Mouse (Mus musculus) mature B cell (primary cell): ENCODE measurements around the gene Rtp4.

ENCODE experiments used
- in situ Hi-C: fragments of 300-500 bp; cut with MboI; formaldehyde crosslinking; loops from 2 replicates; pipeline ENCODE4 v1.14.3; 2019

Gene Rtp4

DNA sequence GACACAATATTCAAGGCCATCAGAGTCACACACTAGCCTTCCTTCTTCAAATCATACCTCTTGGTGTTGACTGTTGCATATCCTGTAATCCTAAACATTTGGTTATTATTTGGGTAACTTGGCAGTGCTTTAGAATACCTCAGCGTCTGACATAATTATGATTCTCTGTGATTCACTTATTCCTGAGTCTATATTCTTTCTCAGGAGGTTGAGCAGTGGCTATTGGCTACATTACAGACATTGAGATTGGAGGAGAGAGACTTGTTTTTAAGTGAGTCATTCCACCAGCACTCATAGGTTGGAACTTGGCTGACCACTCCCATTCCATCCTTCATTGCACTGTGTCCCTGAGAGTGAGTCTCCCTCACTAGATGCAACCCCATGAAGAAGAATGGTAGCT, 6.7 kb upstream of the Rtp4 start:
- in situ Hi-C loops, result no loop called here

DNA sequence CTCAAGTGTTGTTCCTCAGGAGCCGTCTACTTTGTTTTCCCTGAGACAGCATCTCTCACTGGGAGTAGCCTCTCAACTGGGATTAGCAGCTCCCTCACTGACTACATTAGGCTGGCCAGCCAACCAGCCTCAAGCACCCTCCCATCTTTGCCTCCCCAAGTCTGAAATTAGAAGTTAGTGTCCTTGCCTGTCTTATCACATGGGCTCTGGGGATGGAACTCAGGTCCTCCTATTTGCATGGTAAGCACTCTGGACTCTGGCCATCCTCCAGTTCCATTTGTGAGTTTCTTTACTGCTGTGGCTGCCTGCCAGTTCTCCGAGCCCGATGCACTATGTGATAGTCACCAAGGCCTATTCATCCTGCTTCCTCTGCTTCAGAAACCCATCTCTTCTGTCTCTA, 4.3 kb upstream of the Rtp4 start:
- in situ Hi-C loops, result no loop called here

DNA sequence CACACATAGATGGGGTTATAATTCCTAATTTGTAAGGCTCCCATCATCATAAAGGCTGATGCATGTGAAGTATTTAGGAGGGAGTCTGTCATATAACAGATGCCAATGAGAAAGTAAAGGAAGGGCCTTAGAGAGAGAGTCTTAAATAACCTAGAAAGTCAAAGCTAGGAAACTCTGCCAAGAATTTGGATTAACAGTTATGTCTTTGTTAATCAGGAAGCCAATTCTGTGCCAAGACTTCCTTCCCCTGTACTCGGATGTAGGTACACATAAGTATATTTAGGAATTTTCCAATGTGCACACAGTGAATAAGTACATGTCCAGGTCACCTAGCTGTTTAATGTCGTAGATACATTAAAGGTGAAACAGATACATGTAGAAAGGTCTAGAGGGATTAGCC, 3.5 kb upstream of the Rtp4 start:
- in situ Hi-C loops, result no loop called here

DNA sequence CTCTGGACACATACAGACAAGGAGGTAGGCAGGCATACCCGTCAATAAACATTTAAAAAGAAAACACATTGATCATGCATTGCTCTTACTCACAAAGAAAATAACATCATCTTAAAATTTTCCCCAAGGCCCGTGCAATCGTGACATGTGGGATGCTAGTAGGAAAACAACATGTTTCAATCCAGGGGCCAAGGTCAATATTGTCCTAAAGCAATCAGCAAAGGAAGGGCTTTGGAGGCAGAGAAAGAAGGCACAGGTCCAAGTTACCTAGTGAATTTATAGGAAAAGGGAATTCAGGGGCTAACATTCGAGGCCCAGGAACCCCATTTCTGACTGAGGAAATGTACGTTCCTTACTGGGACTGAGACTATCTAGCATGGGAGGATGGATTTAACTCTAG, 2.9 kb upstream of the Rtp4 start:
- in situ Hi-C loops, result no loop called here

DNA sequence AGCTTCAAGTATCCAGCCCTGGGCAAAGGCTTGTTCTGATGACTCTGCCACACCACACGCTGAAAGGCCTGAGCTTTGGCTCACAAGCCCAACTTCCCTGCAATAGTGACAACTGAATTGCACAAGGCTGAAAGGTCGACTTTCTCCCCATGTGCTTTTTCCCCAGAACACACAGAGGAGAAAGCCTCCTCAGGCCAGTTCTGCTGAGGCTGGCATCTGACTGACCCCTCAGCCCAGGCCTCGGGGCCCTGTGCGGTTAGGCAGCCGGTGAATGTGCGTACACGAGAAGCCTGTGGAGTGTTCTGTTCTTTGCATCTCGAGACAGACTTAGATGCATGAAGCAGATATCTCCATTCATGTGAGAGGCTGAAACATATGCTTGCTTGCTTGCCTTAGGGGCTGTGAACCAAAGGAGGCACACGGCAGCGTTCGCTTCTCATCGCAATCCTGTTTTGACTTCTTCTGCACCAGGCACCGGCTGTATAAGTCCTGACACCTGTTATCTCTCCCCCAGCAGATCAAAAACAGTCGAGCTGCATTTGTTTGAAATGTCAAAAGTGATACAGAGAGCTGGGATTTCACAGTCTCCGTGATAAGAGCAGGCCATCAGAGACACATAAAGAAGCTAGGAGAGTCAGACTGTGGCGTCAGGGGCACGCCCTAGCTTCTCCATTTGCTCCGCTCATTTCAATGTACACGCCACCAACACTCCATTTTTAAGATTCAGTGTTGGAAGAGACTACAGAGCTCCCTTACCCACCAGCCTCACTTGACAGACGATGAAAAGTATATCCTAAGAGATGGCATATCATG, 2.1 kb upstream of the Rtp4 start:
- in situ Hi-C loops, result no loop called here

DNA sequence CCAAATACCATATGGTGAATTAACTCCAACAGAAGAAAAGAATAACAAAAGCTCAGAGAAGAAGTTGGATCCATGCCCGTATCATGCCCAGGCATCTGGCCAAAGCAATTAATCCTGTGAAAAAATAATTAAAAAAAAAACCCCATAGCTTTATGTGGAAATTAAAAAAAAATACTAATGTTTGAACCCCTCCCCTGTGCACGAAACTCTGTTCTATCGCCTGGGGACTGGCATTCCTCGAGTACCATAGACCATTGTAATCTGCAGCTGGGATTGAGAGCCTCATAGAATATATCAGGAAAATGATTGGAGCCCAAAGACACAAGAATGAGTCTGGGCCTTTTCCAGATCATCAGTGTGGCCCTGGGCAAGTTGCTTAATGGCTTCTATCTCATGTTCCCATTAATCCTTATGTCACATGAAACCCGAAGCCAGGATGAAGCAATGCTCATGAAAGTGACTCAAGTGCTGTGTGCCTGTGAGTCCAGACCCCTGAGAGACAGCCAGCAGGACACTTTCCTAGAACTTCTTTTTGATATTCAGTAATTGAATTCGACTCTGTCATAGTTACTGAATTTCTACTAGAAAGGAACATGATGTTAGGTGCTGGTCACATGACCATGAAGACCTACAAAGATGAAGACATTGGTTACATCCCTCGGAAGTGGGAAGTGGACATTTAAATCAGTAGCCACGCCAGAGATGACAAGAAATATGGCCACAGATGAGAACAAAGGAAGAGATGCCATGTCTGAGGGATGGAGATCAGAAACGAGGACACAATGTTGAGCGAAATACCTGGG, 1.3 kb upstream of the Rtp4 start:
- in situ Hi-C loops, result no loop called here

DNA sequence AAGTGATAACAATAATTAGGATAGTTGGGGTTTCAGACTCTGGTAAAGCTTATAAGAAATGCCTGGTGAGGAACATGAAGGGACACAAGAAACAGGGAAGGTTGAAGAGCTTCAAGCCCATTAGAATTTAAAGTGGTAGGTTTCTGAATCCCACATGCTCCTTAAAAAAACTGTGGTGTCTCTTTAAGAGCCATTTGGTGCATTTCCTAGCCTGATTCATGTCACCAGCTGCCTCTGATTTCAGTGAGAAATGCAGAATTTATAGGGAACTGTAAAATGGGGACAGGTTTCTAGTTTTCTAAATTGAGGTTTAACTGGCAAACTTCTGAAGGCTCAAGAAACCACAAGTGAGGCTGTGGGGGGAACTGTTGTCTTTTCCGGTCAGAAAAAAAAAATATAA, 320 bp upstream of the Rtp4 start:
- in situ Hi-C loops, result no loop called here

DNA sequence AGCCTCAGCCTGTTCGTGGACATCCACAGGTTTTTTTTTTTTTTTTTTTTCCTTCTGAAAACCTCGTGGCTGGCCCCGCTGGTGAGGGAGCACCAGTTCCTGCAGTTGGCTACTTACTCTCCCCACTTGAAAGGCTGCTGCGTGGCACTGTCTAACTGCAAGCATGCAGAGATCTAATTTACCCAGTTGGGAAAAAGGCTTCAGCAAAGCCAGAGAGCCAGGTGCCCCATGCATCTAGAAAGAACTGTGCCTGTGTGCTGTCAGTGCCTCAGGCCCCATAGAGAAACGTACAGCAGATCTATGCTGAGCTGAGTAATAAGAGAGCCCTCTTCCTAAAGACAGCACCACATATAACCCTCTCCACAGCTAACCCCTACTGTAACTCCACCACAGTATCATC, 1.0 kb downstream of the Rtp4 start:
- in situ Hi-C loops, result no loop called here

DNA sequence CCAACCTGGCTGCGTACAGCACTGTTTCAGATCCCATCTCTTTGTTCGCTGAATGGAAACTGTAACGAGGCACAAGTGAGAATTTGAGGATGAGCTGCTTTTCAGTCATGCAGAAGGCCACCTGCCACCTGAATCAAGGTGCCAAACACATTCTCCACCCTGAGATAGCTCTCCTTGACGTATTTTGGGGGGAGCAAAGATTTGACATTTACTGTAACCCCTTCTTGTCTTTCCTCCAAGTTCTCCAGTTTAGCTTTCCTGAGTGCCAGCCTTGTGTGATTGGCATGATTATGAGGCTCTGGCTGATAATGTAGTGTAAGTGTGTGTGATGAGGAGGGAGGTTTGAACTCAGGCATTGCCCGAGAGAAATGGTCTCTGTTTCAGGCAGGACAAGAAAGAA, 2.0 kb downstream of the Rtp4 start:
- in situ Hi-C loops, result no loop called here

DNA sequence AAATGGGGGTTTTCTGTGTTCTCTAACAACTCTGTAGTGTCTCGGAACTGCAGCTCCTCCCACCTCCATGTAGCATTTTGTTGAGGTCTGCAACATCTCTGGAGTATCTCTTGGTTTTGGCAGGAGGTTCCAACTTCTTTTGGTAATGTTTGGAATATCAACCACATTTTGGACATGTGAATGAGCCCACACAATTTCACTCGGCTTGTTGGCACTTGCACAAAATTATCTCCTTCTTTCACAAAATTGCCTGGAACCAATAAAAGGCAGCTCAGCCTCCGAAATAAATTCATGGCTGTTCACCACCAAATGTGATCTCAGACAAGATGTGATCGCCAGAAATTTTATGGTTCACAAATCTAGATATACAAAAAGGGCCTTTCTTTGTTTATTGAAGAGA, 9.1 kb downstream of the Rtp4 start:
- in situ Hi-C loops, result loop anchor here (25.0 kb wide), 1 partner anchor 1558 kb away; no protein-coding TSS in a partner anchor

DNA sequence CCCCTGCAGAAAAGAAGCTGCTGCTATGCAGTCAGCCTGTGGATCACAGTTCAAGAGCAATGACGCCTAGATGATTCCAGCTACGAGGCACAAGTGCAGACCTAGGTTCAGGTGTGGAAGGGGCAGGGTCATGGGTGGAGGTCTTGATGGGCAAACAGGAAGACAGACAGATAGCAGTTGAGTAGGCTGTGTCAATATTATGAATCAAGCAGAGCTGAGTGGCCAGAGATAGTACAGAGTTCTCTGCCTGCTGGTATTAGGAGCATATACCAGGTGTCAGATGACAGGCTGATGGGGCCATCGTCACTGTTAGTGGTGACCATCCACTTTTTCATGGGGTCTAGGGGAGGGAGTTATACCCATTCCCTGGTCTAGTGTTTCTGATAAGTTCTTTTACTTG, 13.6 kb downstream of the Rtp4 start:
- in situ Hi-C loops, result loop anchor here (25.0 kb wide), 1 partner anchor 1554 kb away; no protein-coding TSS in a partner anchor

DNA sequence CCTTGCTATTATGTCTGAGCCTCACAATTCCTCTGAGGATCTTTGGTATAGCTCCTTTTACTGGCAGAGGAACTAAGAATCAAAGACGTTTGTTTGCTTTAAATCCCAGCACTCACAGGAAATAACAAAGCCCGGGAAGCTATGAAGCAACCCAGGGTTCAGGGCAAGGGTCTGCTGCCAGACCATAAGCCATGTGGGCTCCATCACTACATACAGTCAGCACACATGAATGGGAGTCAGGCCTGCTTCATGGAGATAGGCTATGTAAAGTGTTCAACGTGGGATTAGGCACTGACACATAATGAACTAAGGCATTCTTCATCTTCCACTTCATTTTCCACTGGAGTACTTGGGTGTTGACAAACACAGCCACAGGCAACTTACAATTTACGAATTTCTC, 21.0 kb downstream of the Rtp4 start:
- in situ Hi-C loops, result loop anchor here (5.0 to 25.0 kb wide), 2 partner anchors 351 to 1546 kb away; partner anchors contain the start of gene Sst

DNA sequence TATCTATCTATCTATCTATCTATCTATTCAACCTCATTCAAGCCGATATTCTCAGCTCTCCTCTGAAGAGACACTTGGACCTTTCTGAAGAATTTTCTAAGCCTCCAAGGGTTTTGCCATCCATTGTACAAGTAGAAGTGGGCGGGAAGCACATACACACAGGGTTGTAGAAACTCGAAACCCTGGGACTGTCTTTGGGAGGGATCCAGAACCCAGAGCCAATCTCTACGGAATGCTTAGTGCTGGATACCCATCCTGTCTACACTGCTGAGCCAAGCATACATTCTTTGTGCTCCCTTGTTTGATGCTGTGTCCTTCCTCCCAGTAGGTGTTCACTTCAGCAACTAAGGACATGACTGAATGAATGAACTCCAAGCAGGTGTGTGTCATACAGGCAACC, 22.8 kb downstream of the Rtp4 start:
- in situ Hi-C loops, result loop anchor here (5.0 to 25.0 kb wide), 2 partner anchors 349 to 1544 kb away; partner anchors contain the start of gene Sst

DNA sequence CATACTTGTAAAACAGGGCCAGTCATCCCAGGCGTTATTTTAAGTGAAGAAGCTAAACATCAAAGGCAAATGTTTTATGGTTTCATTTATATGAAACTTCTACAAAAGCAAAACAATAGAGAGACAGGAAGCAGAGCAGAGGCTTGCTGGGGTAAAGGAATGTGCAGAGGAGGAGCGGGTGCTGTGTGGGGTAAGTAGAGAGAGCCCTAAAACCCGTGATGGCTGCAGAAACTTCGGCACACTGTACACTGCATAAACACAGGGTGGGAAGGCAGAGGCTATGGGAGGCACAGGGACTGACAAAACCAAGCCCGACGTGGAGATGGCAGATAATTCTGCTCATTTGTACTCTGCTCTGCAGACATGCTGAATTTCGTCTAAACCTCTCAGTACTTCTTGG, 24.3 kb downstream of the Rtp4 start:
- in situ Hi-C loops, result loop anchor here (5.0 to 25.0 kb wide), 2 partner anchors 348 to 1543 kb away; partner anchors contain the start of gene Sst

DNA sequence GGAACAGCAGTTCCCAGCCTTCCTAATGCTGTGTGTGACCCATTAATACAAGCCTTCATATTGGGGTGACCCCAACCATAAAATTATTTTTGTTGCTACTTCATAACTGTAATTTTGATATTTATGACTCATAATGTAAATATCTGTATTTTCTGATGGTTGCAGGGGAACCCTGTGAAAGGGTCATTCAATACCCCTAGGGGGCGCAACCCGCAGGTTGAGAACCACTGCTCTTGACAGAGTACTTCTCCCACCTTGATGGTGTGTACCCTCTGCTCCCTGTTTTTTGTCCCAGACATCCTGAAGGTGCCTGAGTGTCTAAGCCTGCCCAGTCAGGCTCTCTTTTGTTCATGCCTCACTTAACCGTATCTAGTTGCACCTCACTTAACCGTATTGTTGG, 27.7 kb downstream of the Rtp4 start:
- in situ Hi-C loops, result loop anchor here (25.0 kb wide), 1 partner anchor 1540 kb away; no protein-coding TSS in a partner anchor

DNA sequence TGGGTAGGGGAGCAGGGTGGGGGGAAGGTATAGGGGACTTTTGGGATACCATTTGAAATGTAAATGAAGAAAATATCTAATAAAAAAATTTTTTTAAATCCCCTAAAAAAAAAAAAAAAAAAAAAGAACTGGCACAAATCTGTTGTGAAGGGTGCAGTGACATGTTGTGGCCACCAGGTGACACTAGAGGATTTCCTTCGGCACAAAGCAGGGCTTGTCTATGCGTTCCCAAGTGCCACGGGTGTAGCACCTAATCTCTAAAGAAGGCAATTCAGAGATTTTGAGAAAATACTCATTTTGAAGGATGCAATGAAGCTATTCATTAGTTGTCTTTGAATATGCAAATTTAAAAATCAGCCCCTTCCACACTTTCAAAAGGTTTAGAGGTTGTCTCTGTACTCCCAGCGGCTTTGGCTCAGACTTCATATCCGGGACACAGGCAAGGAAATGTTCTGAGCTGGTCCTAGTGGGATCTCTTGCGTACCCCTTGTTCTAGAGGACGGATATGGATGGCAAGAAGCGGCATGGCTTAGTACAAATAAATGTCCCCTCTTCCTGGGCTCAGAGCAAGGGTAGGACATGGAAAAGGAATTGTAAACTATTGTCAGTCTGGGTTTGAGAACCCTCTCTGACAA, 30.4 kb downstream of the Rtp4 start:
- in situ Hi-C loops, result no loop called here

DNA sequence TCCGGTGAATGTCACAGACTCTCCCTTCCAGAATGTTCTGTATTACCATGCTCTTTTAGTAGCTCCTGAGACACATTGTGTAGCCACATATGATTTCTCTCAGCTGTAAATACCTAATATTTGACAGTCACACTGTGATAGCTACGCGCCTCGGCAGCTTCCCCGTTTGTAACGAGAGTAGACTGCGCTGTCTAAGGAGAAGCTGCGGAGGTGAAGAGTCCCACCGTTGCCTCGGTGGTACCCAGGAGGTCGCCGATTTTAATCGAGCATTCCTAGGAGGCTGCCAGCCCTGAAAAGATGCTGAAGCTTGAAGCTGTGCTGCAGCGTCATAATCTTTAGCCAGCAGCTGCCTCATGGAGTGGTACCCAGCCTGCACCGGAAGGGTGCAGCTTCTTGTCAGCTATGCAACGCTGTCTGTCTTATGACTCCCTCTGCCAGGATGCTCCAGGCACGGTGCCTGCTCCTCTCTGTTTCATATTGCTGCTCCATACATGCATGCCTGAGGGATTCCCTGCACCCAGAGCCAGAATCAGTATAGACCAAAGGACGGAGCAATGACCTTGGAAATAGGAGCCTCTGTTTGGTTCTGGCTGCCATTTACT, 31.0 kb downstream of the Rtp4 start:
- in situ Hi-C loops, result no loop called here

DNA sequence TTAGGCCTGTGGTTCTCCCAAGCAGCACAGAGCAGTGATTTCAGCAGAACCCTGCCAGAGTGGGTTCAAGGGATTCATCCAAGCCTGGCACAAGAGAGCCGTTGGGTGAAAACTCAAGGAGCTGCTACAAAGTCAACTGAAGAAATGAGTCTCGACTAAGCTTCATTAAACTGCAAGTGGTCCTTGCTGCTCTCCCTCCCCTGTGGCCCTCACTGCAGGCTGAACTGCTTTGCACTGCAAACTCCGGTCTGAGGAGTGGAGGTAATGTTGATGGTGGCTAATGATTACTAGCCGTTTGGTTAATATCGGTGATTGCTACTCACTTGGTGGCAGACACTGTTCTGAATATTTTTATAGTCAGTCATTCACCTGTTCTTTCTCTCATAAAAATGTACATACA, 34.6 kb downstream of the Rtp4 start:
- in situ Hi-C loops, result no loop called here

DNA sequence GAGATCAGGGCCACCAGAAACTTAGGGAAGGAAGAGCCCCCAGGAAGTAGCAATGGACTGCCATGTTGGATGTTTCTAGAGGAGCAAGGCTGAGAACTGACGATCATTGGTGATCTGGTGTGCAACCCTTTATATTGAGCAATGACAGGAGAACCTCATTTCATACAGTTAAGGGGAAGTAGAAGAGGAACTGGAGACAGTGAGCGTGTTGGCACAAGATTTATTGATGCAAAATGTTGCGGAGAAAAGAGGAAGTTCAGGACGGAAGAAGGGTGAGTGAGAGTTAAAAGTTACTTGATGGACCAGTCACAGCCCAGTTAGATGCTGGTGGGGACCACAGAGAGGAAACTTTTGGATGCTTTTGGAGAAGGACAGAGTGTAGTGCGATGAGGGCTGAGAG, 37.1 kb downstream of the Rtp4 start:
- in situ Hi-C loops, result no loop called here

DNA sequence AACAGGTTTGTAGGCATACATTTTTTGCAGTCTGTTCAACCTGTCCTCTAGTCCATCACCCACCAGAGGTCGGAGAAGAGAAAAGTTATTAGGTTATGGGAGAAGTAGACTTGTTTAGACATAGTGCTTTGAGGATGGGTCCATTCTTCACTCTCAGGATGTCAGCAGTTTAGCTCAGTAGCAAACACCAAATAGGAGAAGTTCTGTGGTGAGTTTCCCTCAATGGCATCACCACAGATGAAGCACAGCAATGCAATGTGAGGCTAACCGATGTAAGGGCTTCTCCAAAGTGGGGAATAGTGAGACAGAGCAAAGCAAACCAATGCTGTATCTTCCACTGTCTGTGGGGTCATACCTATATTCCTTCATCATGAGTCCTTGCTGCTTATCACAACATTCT, 37.6 kb downstream of the Rtp4 start:
- in situ Hi-C loops, result no loop called here

DNA sequence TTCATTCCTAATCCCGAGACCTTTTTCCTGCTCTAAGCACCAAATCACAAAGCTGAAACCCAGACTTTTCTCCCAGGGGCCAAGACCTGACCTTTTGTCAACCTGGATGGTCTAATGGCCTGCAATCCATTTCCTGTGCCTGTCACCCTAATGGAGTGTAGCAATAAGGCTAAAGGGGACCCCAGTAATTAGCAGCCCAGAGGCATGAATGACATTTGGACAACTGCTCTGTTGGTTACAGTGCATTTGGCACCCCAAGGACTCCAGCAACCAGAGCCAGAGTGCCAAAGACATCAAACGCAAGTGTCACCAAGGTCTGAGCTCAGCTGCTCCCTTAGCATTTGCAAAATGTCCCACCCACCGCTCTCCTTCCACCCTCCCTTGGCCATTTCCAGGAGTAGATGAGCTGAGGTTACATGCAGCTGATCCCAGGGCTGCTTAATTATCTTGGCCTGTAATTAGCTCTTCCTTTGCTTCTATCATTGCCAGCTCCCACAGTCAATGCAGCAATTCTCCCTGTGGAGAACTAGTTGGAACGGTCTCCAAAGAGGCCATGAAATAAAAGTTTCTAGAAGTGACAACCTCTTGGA, 48.4 kb downstream of the Rtp4 start:
- in situ Hi-C loops, result no loop called here

DNA sequence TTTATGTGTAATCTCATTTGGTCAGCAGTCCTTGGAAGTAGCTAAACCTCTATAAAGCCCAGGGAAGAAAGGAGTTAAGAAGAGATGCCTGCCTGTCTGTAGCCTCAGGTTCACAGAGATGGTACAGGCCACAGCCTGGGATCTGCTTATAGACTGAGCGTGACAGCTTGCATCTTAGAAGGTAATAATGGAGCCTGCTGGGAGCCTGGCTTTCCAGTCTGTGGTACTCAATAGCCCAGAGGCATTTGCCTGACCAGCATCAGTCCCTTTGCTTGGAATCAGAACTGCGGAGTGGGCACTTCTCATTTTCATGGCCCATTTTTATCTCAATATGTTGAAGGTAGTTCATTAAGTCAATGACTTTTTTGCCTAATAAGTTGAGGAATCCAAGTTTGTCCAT, 54.5 kb downstream of the Rtp4 start:
- in situ Hi-C loops, result no loop called here
